Mouse (Mus musculus) T-cell, adult 2 months (primary cell): ENCODE data around the gene Cab39l.
A peak's percentile ranks its signal among the peaks of the same experiment; 100 is the strongest.
"Not testable (repeated sequence)": the region's sequence is repeated elsewhere in the genome, so short reads cannot be mapped to it uniquely, and the experiment has no call there.

Experiments used
- DNase-seq: peaks from one replicate; pipeline ENCODE4 v3.0.0; 2022; ENCODE audit warnings: low spot score

The Cab39l gene

GRCm38 (mm10) chr14:59576385-59576784, 135.6 kb downstream of the Cab39l start:
- no peak for DNase-seq

GRCm38 (mm10) chr14:59590614-59591013, 149.8 kb downstream of the Cab39l start:
- peak; percentile 43 for DNase-seq

DNA sequence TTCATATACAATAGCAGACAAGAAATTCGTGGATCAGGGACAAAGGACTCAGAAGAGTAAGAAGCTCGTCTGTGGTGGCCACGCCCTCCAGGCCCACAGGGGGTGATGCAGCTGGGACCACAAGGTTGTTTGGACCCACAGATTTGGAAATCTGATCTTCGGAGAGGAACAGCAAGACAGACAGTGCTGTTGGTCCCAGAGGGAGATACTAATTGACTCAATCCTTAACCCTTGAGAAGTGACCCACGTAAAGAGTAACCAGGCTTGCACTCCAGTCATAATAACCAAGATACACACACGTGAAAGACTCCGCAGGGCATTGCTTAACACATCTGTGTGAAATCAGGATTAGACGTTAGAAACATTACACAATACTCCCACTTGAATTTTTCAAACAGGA, 151.1 kb downstream of the Cab39l start:
- DNase-seq: no peak

GRCm38 (mm10) chr14:59592593-59592992, 151.8 kb downstream of the Cab39l start:
- DNase-seq: no peak

GRCm38 (mm10) chr14:59594988-59595387, 154.2 kb downstream of the Cab39l start:
- DNase-seq: no peak

- peak; percentile 94 for DNase-seq
Measured at GRCm38 (mm10) chr14:59597398-59598259, 156.9 kb downstream of the Cab39l start, which contains the start of gene Cdadc1. Gene Cdadc1 (minus strand): TSS chr14:59597959.

DNA sequence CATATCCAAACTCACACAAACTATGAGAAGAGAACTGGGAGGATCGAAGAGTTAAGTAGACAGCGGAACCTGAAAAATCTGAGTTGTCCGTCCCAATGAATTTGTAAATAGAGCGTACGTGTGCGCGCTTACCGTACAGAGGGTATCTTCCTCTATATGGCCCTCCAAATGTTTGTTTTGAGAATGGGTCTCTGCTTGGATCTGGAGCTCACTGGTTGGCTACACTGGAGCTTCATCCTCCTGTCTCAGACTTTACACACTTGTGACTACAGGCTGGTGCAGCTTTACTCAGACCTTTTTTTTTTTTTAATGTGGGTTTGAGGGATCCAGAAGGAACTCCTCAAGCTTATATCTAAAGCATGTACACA, 157.5 kb downstream of the Cab39l start:
- no peak for DNase-seq

DNA sequence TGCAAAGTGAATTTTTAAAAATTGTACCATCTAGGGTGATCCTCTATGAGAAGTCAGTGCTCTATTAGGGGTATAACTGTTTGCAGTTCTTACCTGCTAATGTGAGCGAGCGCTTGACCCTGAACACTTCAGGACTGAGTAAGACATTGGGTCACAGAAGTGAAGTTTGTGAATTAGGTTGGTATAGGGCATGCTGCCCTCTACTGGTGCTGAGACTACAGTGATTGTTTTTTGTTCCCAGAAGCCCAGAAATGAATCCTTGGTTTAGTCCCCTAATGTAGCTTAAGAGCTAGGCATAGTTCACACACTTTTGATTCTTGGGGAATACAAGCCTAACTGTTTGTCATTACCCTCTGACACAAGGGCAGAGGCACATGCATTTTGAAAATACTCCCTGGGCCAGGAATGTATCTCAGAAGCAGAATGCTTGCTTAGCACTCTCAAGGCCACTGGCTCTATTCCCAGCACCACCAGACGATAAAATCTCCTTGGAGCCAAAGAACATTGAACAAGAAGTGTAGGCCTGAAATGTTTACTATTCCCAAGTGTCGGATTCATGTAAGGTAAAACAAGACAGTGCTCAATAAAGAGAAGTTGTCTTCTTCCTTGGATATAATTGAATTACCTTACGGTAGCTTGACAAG, 163.4 kb downstream of the Cab39l start:
- DNase-seq: no peak

DNA sequence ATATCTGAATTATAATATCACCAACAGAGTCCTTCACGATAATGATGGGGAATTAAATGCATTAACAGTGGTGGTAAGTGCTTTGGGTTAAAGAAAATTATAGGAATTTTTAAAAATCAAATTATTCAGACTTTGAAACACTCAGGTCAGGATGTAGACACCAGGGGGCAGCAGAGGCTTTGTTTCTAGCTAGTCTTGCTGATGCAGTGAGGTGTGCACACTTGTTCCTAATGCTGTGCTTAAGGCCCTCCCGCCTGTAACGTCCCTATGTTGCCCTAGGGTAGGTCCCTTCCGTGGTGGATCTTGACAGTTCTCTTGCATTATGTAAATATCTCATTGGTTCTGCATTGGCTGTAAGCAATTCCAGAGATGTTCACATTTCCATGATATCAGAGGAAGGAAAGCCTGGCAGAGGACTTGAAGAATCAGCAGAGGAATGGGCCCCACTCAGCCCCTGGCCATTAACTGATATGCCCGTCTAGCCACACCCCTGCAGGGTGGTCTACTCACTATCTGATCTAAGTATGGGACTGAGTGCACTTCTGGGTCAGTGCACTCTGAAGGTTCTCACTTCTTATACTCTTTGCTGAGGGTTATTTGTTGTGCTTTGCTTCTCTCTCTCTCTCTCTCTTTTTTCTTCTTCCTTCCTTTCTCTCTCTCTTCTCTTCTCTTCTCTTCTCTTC, 165.0 kb downstream of the Cab39l start:
- DNase-seq: peak; percentile 56

DNA sequence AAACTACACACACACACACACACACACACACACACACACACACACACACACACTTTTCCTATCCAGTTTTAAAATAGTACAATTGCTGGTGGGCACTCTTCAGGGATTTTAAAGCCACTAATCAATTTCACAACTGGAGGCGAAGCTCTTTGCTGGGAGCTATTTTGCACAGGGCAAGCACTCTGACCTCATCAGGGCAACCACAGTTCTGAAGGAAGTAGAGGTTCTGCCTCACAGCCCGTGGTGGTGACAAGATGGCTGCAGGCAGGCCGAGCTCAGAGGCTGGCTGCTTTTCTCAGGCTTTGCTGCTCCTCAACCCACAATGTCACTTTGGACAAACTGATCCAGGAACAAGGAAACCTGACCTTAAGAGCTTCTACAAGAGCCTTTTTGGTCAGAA, 166.2 kb downstream of the Cab39l start:
- DNase-seq: no peak

- peak; percentile 18 for DNase-seq
Measured at GRCm38 (mm10) chr14:59612920-59613625, 172.3 kb downstream of the Cab39l start.

- DNase-seq: not testable (repeated sequence)
Measured at GRCm38 (mm10) chr14:59614149-59614548, 173.4 kb downstream of the Cab39l start.

GRCm38 (mm10) chr14:59616802-59617201, 176.0 kb downstream of the Cab39l start:
- DNase-seq: no peak

- DNase-seq: no peak
Measured at GRCm38 (mm10) chr14:59624326-59624885, 183.6 kb downstream of the Cab39l start.

DNA sequence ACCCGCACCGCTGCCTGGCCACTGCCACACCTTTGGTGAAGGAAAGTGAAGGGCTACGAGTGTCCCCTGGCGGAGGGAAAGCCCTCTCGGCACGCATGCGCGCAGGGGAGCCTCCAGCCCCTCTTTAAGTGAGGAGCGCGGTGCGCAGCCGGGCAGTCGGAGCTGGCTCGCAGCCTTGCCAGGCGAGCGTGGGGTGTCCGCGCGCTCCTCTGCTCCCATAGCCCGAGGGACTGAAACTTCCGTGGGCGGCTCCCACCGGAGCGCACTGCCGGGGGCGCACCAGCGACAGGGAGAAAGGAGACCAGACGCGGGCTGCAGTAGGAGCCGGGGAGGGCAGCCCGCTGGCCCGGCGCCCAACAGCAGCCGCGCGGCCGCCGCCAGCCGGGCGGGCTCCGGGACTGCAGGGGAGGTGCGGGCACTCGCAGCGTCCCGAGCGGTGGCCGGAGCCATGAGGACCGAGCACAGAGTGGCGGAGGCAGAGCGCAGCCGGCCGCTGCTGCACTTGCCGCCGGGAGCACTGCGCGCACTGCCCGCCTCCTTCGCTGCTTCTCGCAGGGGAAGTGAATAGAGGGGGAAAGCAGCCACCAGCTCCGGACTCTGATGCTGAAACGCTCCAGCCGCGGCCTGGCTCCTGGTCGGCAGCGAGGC, 184.5 kb downstream of the Cab39l start, which contains the start of gene Shisa2:
Shisa2 (plus strand) TSS at position 151 of the 648 bp plus-strand sequence.
- no peak for DNase-seq

- DNase-seq: no peak
Measured at GRCm38 (mm10) chr14:59625806-59626364, 185.1 kb downstream of the Cab39l start.

DNA sequence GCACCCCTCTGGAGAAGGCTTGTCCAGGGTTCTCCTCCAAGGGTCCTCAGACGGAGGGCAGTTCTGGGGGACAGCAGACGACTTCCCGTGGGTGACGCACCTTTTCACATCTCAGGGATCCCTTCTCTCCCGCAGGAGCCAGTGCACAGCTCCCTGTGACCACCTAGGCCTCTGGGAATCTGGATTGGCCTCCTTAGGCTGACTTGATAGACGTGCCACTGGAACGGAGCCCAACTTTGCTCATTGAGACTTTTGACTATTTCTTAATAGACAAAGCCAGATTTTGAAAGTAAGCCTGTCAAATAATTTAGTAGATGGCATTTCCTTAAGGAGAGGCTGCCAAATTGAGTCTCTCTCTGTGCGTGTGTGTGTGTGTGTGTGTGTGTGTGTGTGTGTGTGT, 185.9 kb downstream of the Cab39l start:
- DNase-seq: no peak

- no peak for DNase-seq
Measured at GRCm38 (mm10) chr14:59627142-59627680, 186.4 kb downstream of the Cab39l start.

GRCm38 (mm10) chr14:59627823-59628222, 187.1 kb downstream of the Cab39l start:
- no peak for DNase-seq

DNA sequence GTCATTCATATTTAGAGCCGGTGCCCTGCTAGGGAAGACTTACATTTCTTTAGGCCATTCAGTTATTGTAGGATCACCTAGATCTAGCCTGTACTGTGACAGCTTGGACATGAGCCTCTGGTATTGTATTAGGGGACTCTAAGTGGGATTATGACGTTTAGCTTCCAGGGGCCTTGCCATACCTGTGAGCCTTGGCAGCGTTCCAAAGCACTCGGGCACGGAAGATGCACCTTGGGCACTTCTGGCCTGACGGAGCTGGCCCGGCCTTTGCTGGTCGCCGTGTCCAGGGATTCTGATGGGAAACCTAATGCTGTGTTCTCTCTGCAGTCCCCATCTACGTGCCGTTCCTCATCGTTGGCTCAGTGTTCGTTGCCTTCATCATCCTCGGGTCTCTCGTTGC, 188.5 kb downstream of the Cab39l start:
- no peak for DNase-seq

GRCm38 (mm10) chr14:59630096-59630495, 189.3 kb downstream of the Cab39l start:
- no peak for DNase-seq
